Mouse (Mus musculus): ENCODE data around the gene Ppp1r9a.

DNA sequence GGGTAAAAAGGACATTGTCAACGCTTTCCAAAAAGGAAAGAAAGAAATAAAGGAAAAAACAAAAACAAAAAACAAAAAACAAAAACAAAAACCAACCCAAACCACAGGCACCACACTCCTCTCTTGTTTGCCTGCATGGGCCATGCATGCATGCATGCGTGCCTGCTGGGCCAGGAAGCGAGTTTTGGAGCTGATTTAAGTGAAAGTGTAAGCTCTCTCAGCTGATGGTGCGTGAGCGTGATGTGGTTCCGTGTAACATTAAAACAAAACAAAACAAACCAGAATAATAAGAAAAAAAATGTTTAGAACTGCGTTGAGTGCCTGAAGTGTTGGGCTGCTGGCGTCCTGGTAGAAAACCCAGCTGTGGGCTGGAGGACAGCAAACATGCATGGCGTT is 1.3 kb downstream of the Ppp1r9a start:
- TF ChIP-seq POLR2A (IDR thresholded peaks at IDR 0.05; ENCODE audit: low read depth, low read length) (no peak), CTCF (IDR thresholded peaks at IDR 0.05; ENCODE audit: extremely low read depth, insufficient read length, insufficient replicate concordance, low read depth, low read length) (no peak)
